Mouse (Mus musculus): Measurements from ENCODE around the gene Rnase1. TPM values are rescaled to one million over a fixed set of nuclear protein-coding genes. Genes with fewer than 3 reads are reported as not detected.

The Rnase1 gene
- polyA plus RNA-seq, 1 experiment from 2014 or later, result 0.23 TPM

DNA sequence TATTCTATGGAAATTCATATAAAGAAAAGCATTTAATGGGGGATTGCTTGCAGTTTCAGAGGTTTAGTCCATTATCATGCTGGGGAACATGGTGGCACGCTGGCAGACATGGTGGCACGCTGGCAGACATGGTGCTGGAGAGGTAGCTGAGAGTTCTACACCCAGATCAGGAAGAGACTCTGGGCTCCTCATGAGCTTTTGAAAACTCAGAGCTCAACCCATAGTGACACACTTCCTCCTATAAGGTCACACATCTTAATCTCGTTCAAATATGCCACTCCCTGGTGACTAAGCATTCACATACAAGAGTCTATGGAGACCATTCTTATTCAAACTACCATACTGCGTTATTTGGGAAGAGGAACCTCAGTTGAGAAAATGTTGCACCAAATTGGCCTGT lies 14.2 kb downstream of the Rnase1 start:
- Histone ChIP-seq H3K27ac (replicated peaks) (no peak overlapping the region), H3K4me2 (replicated peaks) (no peak overlapping the region), H3K4me3 (no peak overlapping the region), H3K9me3 (no peaks in the 10 kb centered on the region), H3K36me3 (no peaks in the 10 kb centered on the region), H3K4me1 (no peaks in the 10 kb centered on the region), H3K27me3 (no peaks in the 10 kb centered on the region), H3K9ac (replicated peaks) (no peak overlapping the region)
- no peak for ATAC-seq (replicated peaks)
- 96% methylated on average over 4 of the region's 4 CpGs for WGBS

DNA sequence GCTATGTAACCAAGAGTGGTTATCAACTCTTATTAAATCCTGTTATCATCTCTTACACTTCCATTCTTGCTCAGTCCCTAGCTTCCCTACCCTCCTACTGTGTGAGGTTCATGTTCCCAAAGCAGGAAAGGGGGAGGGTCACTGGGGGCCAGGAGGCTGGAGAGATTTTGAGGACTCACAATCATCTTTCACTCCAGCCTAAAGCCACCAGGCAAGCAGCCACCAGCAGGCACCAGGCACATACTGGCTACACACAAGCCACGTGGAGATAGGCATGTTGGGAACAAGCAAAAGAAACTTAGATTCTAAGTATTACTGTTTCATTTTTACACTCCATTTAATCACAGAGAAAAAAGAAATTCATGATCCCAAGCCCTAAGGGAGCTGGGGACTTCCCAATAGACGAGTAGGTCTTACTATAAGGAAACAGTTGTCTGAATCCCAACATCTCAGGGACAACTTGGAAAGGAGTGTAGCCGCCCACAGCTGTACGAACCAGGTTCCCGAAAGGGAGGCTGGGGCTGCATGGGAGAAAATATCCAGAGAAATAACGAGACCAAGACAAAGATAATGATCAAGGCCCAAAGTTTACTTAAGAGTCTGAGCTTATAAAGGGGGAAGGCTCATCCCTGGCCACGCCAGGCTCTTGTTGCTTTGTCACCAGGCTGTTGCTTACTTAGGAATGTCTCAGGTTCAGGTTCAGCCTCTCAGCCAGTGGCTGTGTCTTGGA lies 15.3 kb downstream of the Rnase1 start:
- WGBS, result 77% methylated on average over 7 of the region's 7 CpGs
- ATAC-seq (replicated peaks), result no peak

DNA sequence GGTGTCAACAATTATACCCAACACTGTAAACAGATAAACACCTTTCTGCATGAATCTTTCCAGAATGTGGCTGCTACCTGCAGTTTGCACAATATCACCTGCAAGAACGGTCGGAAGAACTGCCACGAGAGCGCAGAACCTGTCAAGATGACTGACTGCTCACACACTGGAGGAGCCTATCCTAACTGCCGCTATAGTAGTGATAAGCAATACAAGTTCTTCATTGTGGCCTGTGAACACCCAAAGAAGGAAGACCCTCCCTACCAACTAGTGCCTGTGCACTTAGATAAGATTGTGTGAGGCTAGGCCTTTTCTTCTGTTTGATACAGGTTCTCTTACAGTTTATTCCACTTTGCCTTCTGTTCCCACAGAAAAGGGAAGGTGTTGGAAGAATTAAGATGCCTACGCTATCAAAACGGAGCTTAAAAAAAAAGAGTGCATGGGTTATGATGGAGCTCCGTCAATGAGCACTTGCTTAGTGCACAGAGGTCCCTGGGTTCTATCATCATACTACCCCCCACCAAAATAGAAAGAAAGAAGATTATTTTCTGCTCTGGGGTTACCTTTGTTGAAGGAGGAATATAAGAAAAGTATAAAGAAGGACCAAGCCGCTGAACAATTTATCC lies 16.2 kb downstream of the Rnase1 start:
- Histone ChIP-seq H3K36me3 (no peaks in the 10 kb centered on the region), H3K4me2 (replicated peaks) (no peak overlapping the region), H3K9me3 (0 out of 2 replicates have a peak, but pooled peaks cover 4% of the 10 kb centered on the region), H3K27me3 (no peaks in the 10 kb centered on the region), H3K27ac (replicated peaks) (no peak overlapping the region), H3K4me1 (no peaks in the 10 kb centered on the region), H3K4me3 (no peak overlapping the region), H3K9ac (replicated peaks) (no peak overlapping the region)
- WGBS, result 92% methylated on average over 9 of the region's 9 CpGs
- ATAC-seq (replicated peaks), result no peak

More for the DNA sequence above, 15.3 kb downstream of the Rnase1 start:
- Histone ChIP-seq H3K27me3 (no peaks in the 10 kb centered on the region), H3K9ac (replicated peaks) (no peak overlapping the region), H3K27ac (replicated peaks) (no peak overlapping the region), H3K4me2 (replicated peaks) (no peak overlapping the region), H3K4me1 (no peaks in the 10 kb centered on the region), H3K36me3 (no peaks in the 10 kb centered on the region), H3K4me3 (no peak overlapping the region), H3K9me3 (no peaks in the 10 kb centered on the region)

DNA sequence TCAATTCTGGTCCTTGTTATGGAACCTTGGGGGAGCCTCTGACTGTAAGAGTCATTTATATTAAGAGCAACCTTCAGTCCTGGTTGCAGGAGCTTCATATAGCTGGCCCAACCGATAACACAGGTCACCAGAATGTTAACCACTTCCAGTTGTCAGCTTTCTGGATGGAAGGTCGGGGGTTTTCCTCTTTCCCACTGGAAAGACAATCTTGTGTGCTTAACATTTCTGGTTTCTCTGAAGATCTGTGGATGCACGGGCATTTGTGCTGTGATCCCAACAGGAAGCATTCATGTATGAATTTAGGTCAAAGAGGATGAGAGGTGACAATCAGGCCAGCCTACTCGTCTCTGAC lies 17.0 kb downstream of the Rnase1 start:
- WGBS, result 84% methylated on average over 4 of the region's 4 CpGs
- H3K9ac ChIP-seq (replicated peaks), result no peak overlapping the region
- H3K4me3 ChIP-seq, result no peak overlapping the region
- no peaks in the 10 kb centered on the region for H3K4me1 ChIP-seq
- no peaks in the 10 kb centered on the region for H3K36me3 ChIP-seq
- H3K9me3 ChIP-seq, result 0 out of 2 replicates have a peak, but pooled peaks cover 4% of the 10 kb centered on the region
- ATAC-seq (replicated peaks), result no peak
- no peaks in the 10 kb centered on the region for H3K27me3 ChIP-seq
- no peak overlapping the region for H3K4me2 ChIP-seq (replicated peaks)
- H3K27ac ChIP-seq (replicated peaks), result no peak overlapping the region

DNA sequence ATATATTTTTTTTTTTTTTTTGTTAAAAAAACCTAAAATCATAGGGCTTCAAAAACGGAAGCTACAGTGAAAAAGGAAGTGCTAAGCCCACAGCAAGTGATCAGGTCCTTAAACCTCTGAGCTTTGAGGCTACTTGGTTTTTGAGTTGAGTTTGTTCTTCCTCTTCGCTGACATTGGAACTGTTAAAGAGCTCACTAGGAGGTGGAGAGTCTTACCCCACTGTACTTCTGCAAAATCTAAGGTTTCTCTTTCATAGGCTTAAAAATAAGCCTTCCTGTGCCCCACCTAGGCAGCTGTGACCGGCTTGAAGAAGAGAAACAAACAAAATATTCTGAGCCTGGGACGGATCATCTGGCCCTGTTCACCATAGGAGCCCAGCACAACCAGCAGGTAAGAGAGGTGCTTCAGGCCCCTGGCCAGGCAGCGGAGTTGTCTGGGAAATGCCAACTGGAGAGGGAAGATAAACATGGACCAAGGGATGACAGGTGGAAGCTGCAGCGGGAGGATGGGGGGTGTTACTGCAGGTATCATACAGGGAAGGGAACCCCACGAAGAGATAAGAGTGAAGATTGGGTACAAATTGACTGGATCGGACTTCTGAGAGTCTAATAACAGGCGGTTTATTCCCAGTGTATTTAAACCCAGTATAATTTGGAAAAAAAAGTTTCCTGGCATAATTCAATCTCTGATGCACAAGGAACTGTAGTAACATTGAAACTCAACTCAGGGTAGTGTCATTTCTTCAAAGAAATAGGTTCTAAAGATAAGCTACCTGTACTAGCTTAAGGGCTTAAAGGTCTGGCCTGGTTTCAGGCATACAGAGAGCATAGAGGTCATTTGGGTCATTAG lies 17.6 kb downstream of the Rnase1 start:
- 88% methylated on average over 9 of the region's 9 CpGs for WGBS
- Histone ChIP-seq H3K4me1 (no peaks in the 10 kb centered on the region), H3K27me3 (no peaks in the 10 kb centered on the region), H3K9ac (replicated peaks) (no peak overlapping the region), H3K4me2 (replicated peaks) (no peak overlapping the region), H3K36me3 (no peaks in the 10 kb centered on the region), H3K4me3 (no peak overlapping the region), H3K27ac (replicated peaks) (no peak overlapping the region), H3K9me3 (0 out of 2 replicates have a peak, but pooled peaks cover 4% of the 10 kb centered on the region)
- no peak for ATAC-seq (replicated peaks)

DNA sequence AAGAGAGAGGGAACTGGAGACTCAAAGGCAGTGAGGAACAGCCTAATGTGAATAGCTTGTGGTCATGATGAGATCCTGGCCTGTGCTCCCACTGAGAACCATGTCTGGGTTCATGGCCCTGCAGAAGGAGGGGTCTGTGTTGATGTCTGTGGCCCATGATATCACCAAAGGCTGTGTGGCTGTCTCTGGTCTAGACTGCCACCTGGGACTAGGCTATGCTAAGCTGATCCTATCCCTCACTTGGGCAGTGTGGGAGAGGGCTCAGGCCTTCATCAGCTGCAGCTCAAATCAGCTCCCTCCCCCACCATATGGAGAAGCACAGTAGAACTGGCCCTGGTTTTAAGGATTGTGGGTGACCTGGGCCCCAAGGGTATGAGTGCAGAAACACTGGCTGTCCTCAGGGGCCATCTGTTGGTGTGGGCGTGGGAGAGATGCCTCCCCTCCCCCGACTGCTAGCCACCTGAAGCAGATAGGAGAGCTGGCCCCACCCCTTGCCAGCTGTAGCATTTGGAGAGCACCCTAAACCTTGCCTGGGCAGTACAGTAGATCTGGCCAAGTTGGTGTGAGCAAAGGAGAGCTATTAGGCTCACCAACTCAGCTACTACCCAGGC lies 18.8 kb downstream of the Rnase1 start:
- WGBS, result 77% methylated on average over 2 of the region's 2 CpGs
- Histone ChIP-seq H3K4me1 (no peaks in the 10 kb centered on the region), H3K9ac (replicated peaks) (no peak overlapping the region), H3K27me3 (no peaks in the 10 kb centered on the region), H3K4me3 (no peak overlapping the region), H3K4me2 (replicated peaks) (no peak overlapping the region), H3K9me3 (0 out of 2 replicates have a peak, but pooled peaks cover 4% of the 10 kb centered on the region), H3K36me3 (no peaks in the 10 kb centered on the region), H3K27ac (replicated peaks) (no peak overlapping the region)
- ATAC-seq (replicated peaks), result no peak

DNA sequence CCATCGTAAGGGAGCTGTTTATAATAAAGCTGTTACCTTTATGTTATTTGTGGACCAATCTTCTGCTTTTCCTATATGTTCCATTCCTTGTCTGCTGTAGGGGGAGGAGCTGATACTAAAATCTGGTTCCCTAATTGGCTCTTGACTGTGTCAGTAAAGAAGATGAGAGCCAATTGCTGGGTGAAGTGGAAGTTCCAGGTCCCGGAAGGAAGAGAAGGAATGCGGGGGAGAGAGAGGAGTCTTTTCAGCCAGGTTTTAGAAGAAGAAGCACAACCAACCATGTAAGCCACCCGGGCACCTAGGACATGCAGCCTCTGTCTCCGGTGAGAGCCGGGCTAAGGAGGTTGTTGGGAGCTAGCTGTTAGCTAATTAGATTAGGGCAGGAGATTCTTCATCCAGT lies 20.9 kb downstream of the Rnase1 start:
- Histone ChIP-seq H3K4me1 (0 out of 2 replicates have a peak, but pooled peaks cover 3% of the 10 kb centered on the region), H3K27me3 (no peaks in the 10 kb centered on the region), H3K9me3 (0 out of 2 replicates have a peak, but pooled peaks cover 4% of the 10 kb centered on the region), H3K4me3 (no peak overlapping the region), H3K4me2 (replicated peaks) (no peak overlapping the region), H3K36me3 (no peaks in the 10 kb centered on the region), H3K27ac (replicated peaks) (no peak overlapping the region), H3K9ac (replicated peaks) (no peak overlapping the region)
- WGBS, result 85% methylated on average over 6 of the region's 6 CpGs
- ATAC-seq (replicated peaks), result no peak

DNA sequence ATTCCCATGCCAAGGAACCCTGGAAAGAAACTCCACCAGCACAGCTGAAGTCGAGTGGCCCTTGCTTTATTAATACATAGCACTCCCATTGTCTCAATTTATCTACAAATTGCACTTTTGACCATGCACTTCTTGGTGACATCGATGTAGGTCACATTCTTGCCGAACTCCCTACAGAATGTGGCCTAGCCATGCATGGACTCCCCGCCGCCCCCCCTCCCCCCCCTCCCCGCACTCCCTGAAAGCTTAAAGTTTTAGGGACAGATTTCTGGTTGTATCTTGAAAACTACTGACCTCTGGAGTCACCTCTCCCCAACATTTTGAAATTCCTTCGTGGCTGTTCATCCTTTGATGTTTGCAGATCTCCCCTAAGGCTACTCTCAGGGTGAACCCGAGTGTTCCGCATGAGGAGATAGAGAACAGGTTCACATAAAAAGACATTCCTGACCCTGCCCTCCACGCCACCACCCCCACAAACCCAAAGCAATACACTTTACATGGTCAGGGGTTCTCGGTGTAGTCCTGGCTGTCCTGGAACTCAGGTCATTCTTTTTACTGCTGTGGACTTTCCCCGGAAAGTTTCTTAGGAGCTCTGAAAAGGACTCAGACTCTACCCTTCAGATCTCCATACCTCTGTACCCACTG lies 32.5 kb downstream of the Rnase1 start, which contains the start of gene Eddm3b:
Eddm3b (plus strand) TSS at position 511 of the 645 bp plus-strand sequence.
- H3K4me1 ChIP-seq, result no peaks in the 10 kb centered on the region
- H3K27ac ChIP-seq (replicated peaks), result no peak within 1 kb of the TSS
- H3K27me3 ChIP-seq, result no peaks in the 10 kb centered on the region
- ATAC-seq (replicated peaks), result no peak
- H3K36me3 ChIP-seq, result no peaks in the 10 kb centered on the region
- no peak within 1 kb of the TSS for H3K4me3 ChIP-seq
- H3K9ac ChIP-seq (replicated peaks), result no peak within 1 kb of the TSS
- no peak within 1 kb of the TSS for H3K4me2 ChIP-seq (replicated peaks)
- no peaks in the 10 kb centered on the region for H3K9me3 ChIP-seq
- WGBS, result 48% methylated on average over 12 of the region's 12 CpGs

DNA sequence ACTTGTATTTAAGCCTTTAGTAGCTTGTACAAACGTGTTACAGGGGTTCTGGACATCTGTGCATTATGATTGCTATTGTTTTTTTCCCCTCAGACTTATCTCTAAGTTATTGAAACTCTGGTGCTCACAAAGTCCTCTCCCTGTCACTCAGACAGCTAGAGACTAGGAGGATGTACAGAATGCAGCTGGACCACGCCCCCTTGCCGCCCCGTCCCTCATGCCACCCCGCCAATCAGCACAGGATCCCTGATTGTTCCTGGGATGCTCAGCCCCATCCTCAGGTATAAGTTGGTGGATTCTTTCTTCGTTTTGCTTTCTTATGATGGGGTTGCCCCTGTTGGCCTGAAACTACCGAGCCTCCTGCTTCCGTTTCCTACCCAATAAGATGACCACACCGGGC lies 33.1 kb downstream of the Rnase1 start:
- Histone ChIP-seq H3K9ac (replicated peaks) (no peak overlapping the region), H3K4me2 (replicated peaks) (no peak overlapping the region), H3K4me1 (no peaks in the 10 kb centered on the region), H3K36me3 (no peaks in the 10 kb centered on the region), H3K9me3 (no peaks in the 10 kb centered on the region), H3K4me3 (no peak overlapping the region), H3K27ac (replicated peaks) (no peak overlapping the region), H3K27me3 (no peaks in the 10 kb centered on the region)
- 34% methylated on average over 9 of the region's 9 CpGs for WGBS
- ATAC-seq (replicated peaks), result no peak

DNA sequence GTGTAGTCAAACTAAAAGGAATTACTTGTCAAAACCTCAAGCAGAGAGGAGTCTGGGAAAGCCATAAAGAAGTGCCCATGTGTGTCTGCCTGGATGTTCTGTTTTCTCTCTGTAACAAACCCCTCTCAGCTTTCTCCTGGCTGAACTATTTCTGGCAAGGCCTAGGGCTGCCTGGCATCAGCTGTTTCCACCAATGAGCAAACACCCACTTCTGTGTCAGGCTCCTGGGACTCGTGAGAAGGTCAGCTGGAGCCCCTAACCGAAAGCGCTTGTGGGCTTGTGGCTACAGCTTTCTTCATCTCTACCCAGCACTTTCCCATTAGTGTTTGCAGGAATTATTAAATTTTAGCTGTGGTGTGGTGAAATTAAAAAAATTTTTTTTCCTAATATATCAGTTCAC lies 34.6 kb downstream of the Rnase1 start:
- no peaks in the 10 kb centered on the region for H3K9me3 ChIP-seq
- ATAC-seq (replicated peaks), result no peak
- H3K4me2 ChIP-seq (replicated peaks), result no peak overlapping the region
- no peak overlapping the region for H3K9ac ChIP-seq (replicated peaks)
- H3K36me3 ChIP-seq, result no peaks in the 10 kb centered on the region
- H3K27ac ChIP-seq (replicated peaks), result no peak overlapping the region
- no peaks in the 10 kb centered on the region for H3K27me3 ChIP-seq
- WGBS, result 86% methylated on average over 3 of the region's 3 CpGs
- H3K4me1 ChIP-seq, result no peaks in the 10 kb centered on the region
- H3K4me3 ChIP-seq, result no peak overlapping the region

DNA sequence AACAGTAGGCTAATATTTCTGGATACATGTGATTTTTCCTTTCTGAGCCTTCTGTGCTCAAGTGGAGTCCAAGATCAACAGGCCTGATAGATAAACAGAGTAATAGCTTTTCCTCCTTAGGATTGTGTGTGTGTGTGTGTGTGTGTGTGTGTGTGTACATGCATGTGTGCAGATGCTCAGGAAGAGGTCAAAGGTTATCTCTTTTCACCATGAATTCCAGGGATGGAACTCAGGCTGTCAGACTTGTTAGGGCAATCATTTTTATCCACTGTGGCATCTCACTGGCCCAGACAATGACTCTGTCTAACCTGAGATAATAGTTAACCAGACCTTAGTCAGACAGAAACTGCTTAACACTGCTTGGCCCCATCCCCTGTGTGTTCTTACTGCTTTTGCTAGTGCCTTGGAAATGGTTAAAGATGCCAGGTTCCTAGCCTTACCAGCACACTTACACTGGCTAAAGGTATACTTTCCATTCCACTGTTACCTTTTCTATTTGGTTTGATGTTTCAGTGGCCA lies 40.1 kb downstream of the Rnase1 start:
- H3K36me3 ChIP-seq, result no peaks in the 10 kb centered on the region
- H3K4me2 ChIP-seq (replicated peaks), result no peak overlapping the region
- no peaks in the 10 kb centered on the region for H3K27me3 ChIP-seq
- H3K27ac ChIP-seq (replicated peaks), result no peak overlapping the region
- H3K4me1 ChIP-seq, result no peaks in the 10 kb centered on the region
- no peak overlapping the region for H3K4me3 ChIP-seq
- H3K9ac ChIP-seq (replicated peaks), result no peak overlapping the region
- no peaks in the 10 kb centered on the region for H3K9me3 ChIP-seq
- no peak for ATAC-seq (replicated peaks)
